Mouse (Mus musculus) adrenal gland, postnatal 36 days (tissue): Measurements from ENCODE around the gene Lsm3. TPM values are rescaled to one million over a fixed set of nuclear protein-coding genes. Genes with fewer than 3 reads are reported as not detected.

Experiments
- DNase-seq, 2 experiments: peaks; one replicate each; pipeline ENCODE4 v3.0.0; 2021; ENCODE audit warnings: mixed read lengths in 1 of 2
- total RNA-seq, 2 experiments: library from RNA; stranded (reverse); gene quantifications; 2 replicates each; pipeline ENCODE4 v1.2.3; 2021

Lsm3 gene
- total RNA-seq, 2 experiments from 2014 or later = 34.1 to 36.5 TPM

DNA sequence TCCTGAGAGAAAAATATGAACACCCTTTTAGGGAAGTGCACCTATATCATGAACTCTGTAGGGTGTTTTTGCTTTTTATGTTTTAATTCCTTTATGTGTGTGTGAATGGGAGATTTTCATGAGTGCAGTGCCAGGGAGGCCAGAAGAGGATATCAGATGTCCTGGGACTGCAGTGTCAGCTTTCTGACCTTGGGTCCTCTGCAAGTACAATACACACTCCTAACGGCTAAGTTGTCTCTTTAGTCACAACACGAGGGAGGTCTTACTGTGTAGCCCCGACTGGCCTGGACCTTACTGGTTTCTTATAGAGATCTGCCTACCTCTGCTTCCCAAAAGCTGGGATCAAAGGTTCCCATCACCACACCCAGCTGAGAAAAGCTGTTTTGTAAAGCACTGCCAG lies 37.0 kb downstream of the Lsm3 start:
- no peak for DNase-seq

DNA sequence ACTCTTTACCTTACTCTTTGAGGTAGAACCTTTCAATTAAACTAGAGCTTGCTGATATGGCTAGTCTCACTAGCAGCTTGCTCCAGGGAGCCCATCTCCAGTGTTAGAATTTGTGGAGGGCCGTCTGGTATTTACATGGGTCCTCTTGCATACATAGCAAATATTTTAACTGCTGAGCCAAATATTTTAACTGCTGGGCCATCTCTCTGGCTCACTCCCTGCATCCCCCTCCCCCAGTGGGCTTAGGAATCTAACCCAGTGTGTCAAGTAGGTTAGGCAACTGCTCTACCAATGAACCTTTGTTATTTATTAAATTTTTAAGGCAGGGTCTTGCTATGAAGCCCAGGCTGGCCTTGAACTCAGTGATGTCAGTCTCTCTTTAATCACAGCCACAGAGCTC lies 42.8 kb downstream of the Lsm3 start:
- DNase-seq = no peak

DNA sequence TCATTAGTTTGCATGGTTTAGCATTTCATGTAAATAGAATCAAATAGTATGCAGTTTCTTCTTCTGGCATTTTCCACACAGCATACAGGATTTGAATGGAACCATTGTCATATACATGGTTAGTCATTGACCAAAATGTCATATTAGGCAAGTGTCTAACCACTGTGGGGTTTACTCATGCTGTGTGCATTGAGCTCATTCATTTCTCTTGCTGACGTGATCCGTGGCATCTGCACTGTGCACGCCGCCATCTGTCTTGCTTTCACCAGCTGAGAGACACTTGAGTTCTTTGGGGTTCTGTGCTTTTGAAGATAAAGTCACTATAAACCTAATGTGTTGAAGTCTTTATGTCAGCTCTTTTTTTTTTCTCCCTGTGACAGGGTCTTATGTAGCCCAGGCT lies 43.6 kb downstream of the Lsm3 start:
- no peak for DNase-seq

DNA sequence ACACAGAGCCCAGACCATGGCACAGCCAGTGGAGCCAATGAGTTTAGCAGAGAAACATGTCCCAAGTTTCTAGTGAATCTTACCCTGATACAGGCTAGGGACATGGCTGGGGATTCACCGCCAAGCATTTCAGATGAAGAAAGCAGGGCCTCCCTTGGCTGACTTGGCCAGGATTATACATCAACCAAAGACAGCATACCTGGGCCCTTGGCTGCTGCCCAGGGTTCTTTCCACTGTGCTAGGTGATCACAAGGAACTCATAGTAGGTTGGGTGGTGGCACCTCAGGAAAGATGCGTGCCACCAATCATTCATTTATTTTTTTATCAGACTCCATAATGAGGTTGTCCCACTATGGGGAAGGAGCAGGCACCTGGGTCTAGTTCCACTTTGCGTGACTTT lies 44.5 kb downstream of the Lsm3 start:
- no peak for DNase-seq

DNA sequence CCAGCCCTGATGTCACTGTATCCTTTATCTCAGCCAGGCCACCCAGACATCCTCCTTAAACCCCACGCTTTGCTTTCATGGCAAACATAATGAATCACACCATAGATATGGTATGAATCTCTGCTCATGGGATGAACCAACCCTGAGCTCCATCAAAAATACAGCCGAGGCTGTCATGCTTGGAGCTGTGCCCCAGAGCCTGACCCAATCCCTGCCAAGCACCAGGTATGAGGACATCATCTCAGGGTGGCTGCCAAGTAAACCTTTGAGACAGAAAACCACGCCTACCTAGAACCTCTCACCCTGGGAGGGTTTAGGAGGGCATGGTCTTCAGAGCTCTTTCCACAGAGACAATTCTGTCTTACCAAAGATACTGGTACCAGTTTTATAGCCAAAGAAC lies 47.3 kb downstream of the Lsm3 start:
- DNase-seq = peak; percentile 60 to 62

DNA sequence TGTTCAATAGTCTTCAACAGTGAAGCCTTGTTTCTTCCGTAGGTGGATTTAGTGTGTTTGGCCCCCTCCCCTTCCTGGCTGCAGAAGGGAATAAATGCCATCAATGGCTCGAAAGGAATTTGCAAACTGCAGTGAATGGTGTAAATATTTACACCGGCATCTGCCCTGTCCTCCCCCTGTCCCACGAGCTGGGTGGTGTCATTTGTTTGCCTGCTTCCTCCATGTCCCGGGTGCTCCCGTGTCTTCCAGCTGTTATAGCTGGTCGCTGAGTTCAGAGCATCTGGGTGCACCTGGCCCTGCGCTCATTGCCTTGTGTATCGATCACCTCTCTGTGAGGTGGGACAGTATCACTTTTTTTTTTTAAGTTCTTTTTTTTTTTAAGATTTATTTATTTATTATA lies 50.7 kb downstream of the Lsm3 start:
- no peak for DNase-seq

Other genes starting within 250 kb of the Lsm3 start
- not detected for gene Wnt7a, start 104.6 kb upstream of the Lsm3 start, total RNA-seq
- 10 to 100 TPM; 18.5 to 21.0 TPM for gene Chchd4, start 42.4 kb upstream of the Lsm3 start, total RNA-seq
- 10 to 100 TPM; 44.3 to 46.2 TPM for gene Tmem43, start 42.2 kb upstream of the Lsm3 start, total RNA-seq
- 10 to 100 TPM; 13.6 to 18.1 TPM for gene Xpc, start within 50 bp of the Lsm3 start, total RNA-seq
- 100 to 1,000 TPM; 331 to 678 TPM for gene Slc6a6, start 168.1 kb downstream of the Lsm3 start, total RNA-seq